Mouse (Mus musculus): ENCODE results near the gene Rapgefl1.

The Rapgefl1 gene

DNA sequence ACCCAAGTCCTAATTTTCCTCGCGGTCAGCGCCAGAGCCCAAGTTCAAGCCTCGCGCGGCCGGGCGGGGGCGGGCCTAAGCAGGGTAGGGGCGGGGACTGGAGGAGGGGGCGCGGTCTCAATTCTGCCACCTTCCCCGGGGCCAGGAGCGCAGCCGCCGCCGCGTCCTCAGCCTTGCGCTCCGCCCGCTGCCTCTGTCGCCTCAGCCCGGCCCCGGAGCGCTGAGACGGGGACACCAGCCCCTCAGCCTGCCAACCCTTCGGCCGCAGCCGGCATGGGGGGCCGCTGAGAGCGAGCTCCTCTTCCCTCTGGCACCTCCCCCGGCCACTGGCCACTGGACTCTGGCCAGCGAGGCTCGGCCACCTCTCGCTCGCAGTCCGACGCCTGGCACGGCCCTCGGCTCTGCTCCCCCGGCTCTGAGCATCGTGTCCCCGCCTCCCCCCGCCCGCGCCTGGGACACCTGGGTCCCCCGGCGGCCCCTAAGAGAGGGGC is at the start of gene Rapgefl1:
Gene Rapgefl1 (plus strand): TSS at position 135 of the 491 bp plus-strand sequence.
- DNase-seq (ENCODE audit: low spot score) = peak; percentile 67

DNA sequence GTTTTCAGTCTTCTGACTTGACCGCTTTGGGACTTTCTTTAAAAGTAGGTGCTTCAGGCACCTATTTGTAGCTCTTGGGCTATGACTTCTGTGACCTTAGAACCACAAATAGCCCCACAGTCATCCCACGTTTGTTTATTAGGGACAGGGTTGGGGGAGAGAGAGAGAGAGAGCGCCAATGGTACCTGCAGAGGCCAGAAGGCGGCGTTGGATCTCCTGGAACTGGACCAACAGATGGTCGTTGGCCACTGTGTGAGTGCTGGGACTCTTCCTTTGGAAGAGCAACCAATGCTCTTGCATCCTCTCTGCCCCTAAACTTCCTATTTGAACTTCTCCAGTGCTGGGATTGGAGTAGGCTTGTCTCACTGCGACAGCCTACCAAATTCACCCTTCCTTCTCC is 49.4 kb upstream of the Rapgefl1 start:
- DNase-seq (ENCODE audit: low spot score) = no peak

GRCm38 (mm10) chr11:98787691-98788090 is 48.9 kb upstream of the Rapgefl1 start:
- DNase-seq (ENCODE audit: low spot score) = no peak

- DNase-seq (ENCODE audit: low spot score) = no peak
Observed at GRCm38 (mm10) chr11:98788139-98788538, 48.4 kb upstream of the Rapgefl1 start.

- DNase-seq (ENCODE audit: low spot score) = peak; percentile 83
Observed at GRCm38 (mm10) chr11:98788550-98789218, 47.9 kb upstream of the Rapgefl1 start.

DNA sequence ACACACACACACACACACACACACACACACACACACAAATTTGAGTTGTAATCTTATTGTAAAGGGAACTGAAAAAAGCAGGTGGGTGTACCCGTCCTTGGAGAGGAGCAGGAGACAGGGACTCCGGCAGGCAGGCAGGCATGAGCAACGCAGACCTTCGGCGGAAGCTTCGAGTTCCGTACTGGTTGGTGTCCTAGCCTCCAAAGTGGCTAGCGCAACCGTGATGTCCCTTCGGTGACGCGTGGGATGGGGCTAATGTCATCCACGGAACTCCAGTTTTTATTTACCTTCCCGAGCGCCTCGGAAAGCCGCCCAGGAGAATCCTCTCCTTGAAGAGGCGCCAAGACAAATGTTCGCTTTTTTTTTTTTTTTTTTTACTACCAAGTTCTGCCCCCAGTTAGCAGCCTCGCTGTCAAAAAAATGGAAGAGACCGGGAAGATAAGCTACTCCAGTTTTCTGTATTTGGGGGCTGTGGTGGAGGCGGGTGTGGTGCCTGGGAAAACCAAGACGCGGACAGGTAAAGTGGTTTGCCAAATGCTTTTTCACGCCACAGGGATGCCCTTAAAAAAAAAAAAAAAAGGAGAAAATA is 47.3 kb upstream of the Rapgefl1 start:
- no peak for DNase-seq (ENCODE audit: low spot score)

- DNase-seq (ENCODE audit: low spot score) = no peak
Observed at GRCm38 (mm10) chr11:98789824-98790223, 46.8 kb upstream of the Rapgefl1 start.

DNA sequence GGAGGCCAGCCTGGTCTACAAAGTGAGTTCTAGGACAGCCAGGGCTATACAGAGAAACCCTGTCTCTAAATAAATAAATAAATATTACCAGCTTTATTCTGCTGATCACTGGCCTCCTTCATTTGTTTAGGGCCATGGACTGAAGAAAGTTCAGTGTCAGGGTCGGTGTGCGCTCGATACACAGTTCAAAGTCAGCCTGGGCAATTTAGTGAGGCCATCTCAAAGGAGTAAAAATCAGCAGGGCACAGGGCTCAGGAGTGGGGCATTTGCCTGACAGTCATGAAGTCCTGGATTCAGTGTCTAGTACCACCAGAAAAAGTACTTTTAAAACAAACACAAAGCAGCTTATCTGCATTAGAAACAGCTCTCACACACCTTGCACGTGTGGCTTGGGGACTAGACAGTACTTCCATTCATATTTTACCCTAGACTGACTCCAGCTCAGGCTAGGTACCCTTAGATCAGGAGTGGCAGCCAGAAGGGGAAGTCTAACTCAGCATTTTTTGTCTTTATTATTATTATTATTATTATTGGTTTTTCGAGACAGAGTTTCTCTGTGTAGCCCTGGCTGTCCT is 45.9 kb upstream of the Rapgefl1 start:
- DNase-seq (ENCODE audit: low spot score) = no peak

DNA sequence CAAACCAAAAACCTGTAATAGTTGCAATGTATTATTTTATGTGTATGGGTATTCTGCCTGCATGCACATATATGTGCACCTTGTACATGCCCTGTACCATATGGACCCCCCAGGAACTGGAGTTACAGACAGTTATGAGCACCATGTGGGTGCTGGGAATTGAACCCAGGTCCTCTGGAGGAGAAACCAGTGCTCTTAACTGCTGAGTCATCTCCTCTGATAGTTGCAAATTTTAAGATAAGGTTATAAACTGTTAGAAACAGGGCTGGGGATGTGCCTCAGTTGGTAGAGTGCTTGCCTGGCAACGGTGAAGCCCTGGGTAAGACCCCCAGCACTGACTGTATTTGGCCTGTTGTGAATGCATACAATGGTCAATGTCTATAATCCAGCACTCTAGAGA is 45.1 kb upstream of the Rapgefl1 start:
- no peak for DNase-seq (ENCODE audit: low spot score)

GRCm38 (mm10) chr11:98792081-98792480 is 44.5 kb upstream of the Rapgefl1 start:
- no peak for DNase-seq (ENCODE audit: low spot score)

DNA sequence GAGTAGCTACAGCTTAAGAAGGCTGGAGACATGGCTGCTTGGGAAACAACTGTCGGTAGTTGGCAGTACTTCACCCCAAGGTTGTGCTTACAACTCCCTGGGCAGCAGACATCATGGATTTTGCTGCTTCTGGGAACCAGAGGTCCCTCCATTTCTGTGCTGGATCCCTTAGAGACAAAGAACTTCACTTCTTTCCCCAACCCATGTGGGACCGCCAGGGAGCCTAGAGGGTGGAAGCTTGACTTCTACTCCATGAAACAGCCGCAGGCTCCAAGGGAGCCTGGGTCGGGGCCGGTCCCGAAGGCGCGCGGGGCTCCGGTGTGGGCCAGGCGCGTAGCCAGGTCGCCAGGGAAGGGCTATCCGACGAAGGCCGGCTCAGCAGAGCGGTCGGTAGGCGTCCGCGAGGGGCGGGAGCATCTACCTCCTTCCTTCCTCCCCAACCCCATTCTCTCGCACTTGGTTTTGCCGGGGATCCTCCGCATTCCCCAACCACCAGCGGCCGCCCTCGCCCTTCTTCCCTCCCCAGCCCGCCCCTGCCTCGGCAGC is 42.0 kb upstream of the Rapgefl1 start:
- DNase-seq (ENCODE audit: low spot score) = no peak

GRCm38 (mm10) chr11:98795015-98795713 is 41.4 kb upstream of the Rapgefl1 start, which contains the start of gene Msl1:
TSS of gene Msl1 (plus strand) at chr11:98795516.
- peak; percentile 77 for DNase-seq (ENCODE audit: low spot score)

- DNase-seq (ENCODE audit: low spot score) = no peak
Observed at GRCm38 (mm10) chr11:98795714-98796514, 40.7 kb upstream of the Rapgefl1 start.

- DNase-seq (ENCODE audit: low spot score) = no peak
Observed at GRCm38 (mm10) chr11:98796515-98797216, 39.9 kb upstream of the Rapgefl1 start.

- no peak for DNase-seq (ENCODE audit: low spot score)
Observed at GRCm38 (mm10) chr11:98797306-98797705, 39.3 kb upstream of the Rapgefl1 start.

DNA sequence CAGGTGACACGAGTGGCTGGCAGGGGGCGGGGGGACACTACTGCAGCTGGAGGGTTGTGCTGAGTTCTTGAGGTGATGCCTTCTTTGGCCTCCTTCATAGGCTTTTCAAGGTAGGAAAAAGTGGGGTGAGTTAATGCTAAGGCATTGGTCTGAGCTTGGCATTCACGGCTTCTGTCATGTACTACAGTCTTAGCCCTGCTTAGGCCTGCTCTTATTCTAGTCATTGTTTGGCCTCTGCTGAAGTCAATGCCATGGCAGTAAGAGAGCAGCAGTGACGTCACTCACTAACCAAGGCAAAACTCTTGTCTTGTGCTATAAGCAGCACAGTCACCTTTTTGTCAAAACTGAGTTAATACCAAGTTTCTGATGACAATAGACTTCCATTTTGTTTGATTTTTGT is 38.7 kb upstream of the Rapgefl1 start:
- no peak for DNase-seq (ENCODE audit: low spot score)

DNA sequence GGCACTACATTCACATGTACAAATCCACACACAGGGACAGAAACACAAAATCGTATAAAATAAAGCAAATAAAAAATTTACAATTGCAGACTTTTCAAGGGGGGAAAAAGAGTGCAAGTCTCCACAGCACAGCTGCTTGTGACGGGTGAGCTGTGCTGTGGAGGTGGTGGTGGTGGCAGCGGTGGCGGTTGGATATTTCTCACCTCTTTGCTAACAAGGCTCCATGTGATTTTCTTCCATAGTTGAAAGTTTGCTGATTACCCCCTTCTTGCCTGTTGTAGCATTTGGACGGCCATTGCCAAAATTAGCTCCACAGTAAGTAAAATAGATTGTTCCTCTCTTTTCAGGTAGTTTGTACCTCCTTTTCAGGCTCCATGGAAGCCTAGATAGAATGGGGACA is 32.0 kb upstream of the Rapgefl1 start, which contains the start of gene Casc3:
Gene Casc3 (plus strand): TSS at position 301 of the 400 bp plus-strand sequence.
- no peak for DNase-seq (ENCODE audit: low spot score)

DNA sequence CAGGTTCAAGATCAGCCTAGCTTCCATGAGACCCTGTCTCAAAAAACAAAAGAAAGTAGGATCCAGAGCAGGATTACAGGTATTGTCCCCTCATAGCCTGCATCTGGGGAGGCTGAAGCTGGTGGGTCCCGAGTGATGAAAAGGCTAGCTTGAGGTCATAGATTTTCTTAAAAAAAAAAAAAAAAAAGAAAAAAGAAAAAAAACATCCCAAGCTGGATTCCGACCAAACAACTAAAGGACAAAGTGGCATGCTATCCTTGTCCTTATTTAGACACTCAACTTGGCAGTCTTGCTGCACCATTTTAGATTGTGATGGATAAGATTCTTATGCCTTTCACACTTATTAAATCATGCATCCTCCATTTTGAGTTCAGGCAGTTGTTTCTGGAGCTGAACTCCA is 28.2 kb upstream of the Rapgefl1 start:
- no peak for DNase-seq (ENCODE audit: low spot score)

DNA sequence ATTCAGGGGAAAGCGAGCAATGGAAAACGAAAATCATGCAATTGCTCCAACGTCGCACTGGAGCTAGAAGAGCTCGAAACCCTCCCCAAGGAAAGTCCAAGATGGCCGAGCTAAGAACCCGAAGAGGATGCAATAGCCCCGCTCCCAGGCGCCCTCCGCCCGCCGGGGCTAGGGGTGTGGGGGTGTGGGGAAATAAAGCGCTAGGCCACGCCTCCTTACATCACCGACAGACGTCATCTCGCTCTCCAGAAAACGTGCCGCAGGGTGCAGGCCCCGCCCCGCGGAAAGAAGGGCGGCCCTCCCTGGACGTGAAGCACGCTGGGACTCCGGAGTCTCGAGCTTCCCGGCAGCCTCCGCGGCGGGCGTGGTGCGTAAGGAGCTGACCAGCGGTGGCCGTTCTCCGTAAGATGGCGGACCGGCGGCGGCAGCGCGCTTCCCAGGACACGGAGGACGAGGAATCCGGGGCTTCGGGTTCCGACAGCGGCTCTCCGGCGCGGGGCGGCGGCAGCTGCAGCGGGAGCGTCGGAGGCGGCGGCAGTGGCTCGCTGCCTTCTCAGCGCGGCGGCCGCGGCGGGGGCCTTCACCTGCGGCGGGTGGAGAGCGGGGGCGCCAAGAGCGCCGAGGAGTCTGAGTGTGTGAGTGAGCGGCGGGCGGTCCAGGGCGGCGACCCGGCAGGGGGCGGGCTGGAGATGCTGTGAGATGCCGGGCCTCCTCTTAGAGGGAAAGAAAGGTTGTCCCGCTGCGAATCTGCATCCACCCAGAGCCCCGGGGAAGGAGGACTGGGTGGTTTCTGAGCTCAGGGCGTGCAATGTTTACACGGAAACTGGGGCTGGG is 26.9 kb upstream of the Rapgefl1 start:
- DNase-seq (ENCODE audit: low spot score) = peak; percentile 97

GRCm38 (mm10) chr11:98810686-98811085 is 25.9 kb upstream of the Rapgefl1 start:
- DNase-seq (ENCODE audit: low spot score) = no peak
